Mouse (Mus musculus) kidney, postnatal 0 days (tissue): ENCODE data around the gene Ndufs4. TPM values are rescaled to one million over a fixed set of nuclear protein-coding genes. Genes with fewer than 3 reads are reported as not detected.

Experiments used
- ATAC-seq: fragments of 200-750 bp; cut with Nextera tagmentation; replicated peaks from 2 replicates; pipeline ENCODE4 v1.8.0; 2017; ENCODE audit warnings: low read depth, moderate number of reproducible peaks, moderate TSS enrichment, moderate library complexity; ENCODE audit not compliant: low FRiP score
- DNase-seq: peaks from one replicate; pipeline ENCODE4 v3.0.0-alpha.2; 2016; ENCODE audit warnings: low spot score
- H3K27ac ChIP-seq: fragments of 300-500 bp; sonication (generic); 2 replicates; pipeline ENCODE4 v1.5.1; 2014; ENCODE audit warnings: mild to moderate bottlenecking
- H3K27me3 ChIP-seq: fragments of 300-500 bp; sonication (generic); 2 replicates; pipeline ENCODE4 v1.6.1; 2014; ENCODE audit warnings: low read length, mixed read lengths; ENCODE audit not compliant: insufficient read depth
- H3K36me3 ChIP-seq: fragments of 300-500 bp; sonication (generic); 2 replicates; pipeline ENCODE4 v1.6.1; 2014; ENCODE audit warnings: low read length, mixed read lengths; ENCODE audit not compliant: insufficient read depth
- H3K4me1 ChIP-seq: fragments of 300-500 bp; sonication (generic); replicated peaks from 2 replicates; pipeline ENCODE4 v1.6.1; 2014; ENCODE audit warnings: antibody characterized with exemption, low read length, mixed read lengths; ENCODE audit not compliant: insufficient read depth
- H3K4me2 ChIP-seq: fragments of 300-500 bp; sonication (generic); 2 replicates; pipeline ENCODE4 v1.6.1; 2014; ENCODE audit warnings: mild to moderate bottlenecking, low read length, moderate library complexity, mixed read lengths
- H3K4me3 ChIP-seq: fragments of 300-500 bp; sonication (generic); replicated peaks from 2 replicates; pipeline ENCODE4 v1.5.1; 2014; ENCODE audit warnings: low read depth, low read length
- H3K9ac ChIP-seq: fragments of 300-500 bp; sonication (generic); 2 replicates; pipeline ENCODE4 v1.6.1; 2014; ENCODE audit warnings: low read depth, low read length
- H3K9me3 ChIP-seq: fragments of 300-500 bp; sonication (generic); replicated peaks from 2 replicates; pipeline ENCODE4 v1.6.1; 2016; ENCODE audit warnings: low read length, inconsistent platforms, mixed read lengths
- CTCF ChIP-seq: IDR thresholded peaks from 2 replicates; pipeline ENCODE4 v1.5.1; 2016; ENCODE audit warnings: antibody characterized with exemption, low read depth, mild to moderate bottlenecking, moderate library complexity
- WGBS: fragments of 180-500 bp; shearing (Covaris S2); extraction: QIAGEN DNeasy Blood & Tissue Kit; methylation state at CpG from one replicate; pipeline ENCODE4 v1.1.7; 2014; 5-methylcytosine and 5-hydroxymethylcytosine counted together
- polyA plus RNA-seq: library from polyadenylated mRNA; unstranded; fragments of >200 nt; fragmentation: Nextera tagmentation; extraction: Ambion mirVana; gene quantifications from 2 replicates; pipeline ENCODE4 v1.2.1, GENCODE M21; 2015

Ndufs4 gene
- polyA plus RNA-seq, 1 experiment from 2014 or later = 441 TPM

DNA sequence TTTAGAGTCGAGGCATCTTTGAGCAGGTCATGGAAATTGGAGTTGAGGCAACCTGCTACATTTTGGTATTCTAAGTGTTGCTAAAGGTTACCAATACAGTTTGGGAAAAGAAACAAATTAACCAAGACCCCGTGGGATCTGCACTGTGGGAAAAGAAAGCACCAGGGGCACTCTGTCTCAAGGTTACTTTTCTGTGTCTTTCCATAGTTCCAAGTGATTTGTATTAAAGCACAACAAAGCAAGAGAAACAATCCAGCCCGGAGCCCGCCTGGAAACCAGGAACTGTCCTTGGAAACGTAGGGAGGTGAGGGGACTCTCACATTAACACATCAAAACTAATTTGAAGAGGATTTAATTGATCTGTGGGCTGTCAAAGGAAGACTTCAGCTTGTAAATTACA is 18.8 kb upstream of the Ndufs4 start:
- no peak for ATAC-seq
- WGBS = 14% methylated on average over 5 of the region's 5 CpGs
- no peaks in the 10 kb centered on the region for H3K4me1 ChIP-seq
- H3K36me3 ChIP-seq = no peaks in the 10 kb centered on the region
- H3K4me2 ChIP-seq = no peak overlapping the region
- H3K27ac ChIP-seq = no peak overlapping the region
- H3K27me3 ChIP-seq = no peaks in the 10 kb centered on the region
- no peaks in the 10 kb centered on the region for H3K9me3 ChIP-seq
- no peak for TF ChIP-seq CTCF
- no peak for DNase-seq
- no peak overlapping the region for H3K4me3 ChIP-seq
- no peak overlapping the region for H3K9ac ChIP-seq

DNA sequence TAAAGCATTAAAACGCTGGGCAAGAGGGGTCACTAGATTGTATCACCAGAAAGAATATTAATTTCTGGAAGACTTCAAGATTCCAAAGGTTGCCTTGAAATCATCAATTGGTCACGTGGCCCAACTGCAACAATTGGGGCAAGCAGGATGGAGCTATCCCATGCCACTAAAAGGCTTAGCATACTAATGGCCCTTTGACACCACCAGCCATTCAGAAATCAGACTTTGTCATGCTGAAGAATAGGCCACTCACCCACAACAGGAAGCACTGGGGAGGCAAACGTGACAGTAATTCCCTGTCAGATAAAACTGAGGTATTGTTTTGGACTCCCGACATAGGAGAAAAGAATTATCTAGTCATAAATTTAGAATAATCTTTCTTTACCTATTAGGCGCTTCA is 18.4 kb upstream of the Ndufs4 start:
- Histone ChIP-seq H3K9me3 (no peaks in the 10 kb centered on the region), H3K4me3 (no peak overlapping the region), H3K4me2 (no peak overlapping the region), H3K4me1 (no peaks in the 10 kb centered on the region), H3K27me3 (no peaks in the 10 kb centered on the region), H3K27ac (no peak overlapping the region), H3K36me3 (no peaks in the 10 kb centered on the region), H3K9ac (no peak overlapping the region)
- no peak for ATAC-seq
- 29% methylated on average over 5 of the region's 5 CpGs for WGBS
- no peak for TF ChIP-seq CTCF
- DNase-seq = no peak

DNA sequence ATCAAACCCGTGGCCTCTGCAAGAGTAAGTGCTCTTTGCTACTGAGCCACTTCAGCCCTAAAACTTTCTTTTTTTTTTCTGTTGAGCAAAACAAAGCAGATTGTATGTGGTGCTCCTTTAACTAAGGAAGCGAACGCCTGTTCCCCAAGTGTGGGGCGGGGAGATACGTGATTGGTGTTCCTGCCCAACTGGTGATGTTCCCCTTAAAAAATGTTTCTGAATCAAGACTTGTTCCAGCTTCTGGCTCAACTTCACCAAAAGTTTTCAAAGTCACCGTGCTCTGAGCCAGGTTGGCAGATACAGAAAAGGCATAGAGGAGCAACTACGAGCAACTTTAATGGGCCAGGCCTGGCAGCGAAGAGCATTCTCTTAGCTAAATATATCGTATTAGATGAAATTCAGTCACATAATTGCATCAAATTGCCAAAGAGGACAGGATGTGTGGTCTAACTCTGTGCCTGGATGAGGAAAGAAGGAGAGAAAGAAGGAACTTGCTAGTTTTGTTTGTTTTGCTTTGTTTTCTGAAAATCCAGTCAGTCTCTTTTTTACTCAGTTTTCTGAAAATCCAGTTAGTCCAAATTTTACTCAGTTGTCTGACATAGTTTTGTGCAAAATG is 17.1 kb upstream of the Ndufs4 start:
- no peaks in the 10 kb centered on the region for H3K27me3 ChIP-seq
- no peak overlapping the region for H3K4me2 ChIP-seq
- no peak overlapping the region for H3K9ac ChIP-seq
- no peaks in the 10 kb centered on the region for H3K4me1 ChIP-seq
- DNase-seq (no peak), ATAC-seq (no peak)
- no peak for TF ChIP-seq CTCF
- no peak overlapping the region for H3K27ac ChIP-seq
- H3K4me3 ChIP-seq = no peak overlapping the region
- H3K9me3 ChIP-seq = no peaks in the 10 kb centered on the region
- 91% methylated on average over 9 of the region's 9 CpGs for WGBS
- H3K36me3 ChIP-seq = no peaks in the 10 kb centered on the region

DNA sequence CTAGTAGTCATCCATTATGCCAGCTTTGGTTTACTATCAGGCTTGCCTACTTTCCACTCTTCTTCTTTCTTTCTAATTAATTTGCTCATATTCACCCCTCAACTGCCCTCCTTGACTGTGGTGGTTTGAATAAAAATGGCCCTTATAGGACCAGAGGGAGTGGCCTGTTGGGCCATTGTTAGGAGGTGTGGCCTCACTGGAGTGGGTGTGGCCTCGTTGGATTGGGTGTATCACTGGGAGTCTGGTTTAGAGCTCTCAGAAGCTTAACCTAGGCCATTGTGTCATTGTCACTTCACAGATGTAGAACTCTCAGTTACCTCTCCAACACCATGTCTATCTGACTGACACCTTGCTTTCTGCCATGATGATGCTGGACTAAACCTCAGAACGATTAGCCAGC is 10.8 kb upstream of the Ndufs4 start:
- no peak for ATAC-seq
- no peak overlapping the region for H3K4me3 ChIP-seq
- no peak overlapping the region for H3K9ac ChIP-seq
- WGBS = 75% methylated on average over 2 of the region's 2 CpGs
- H3K27me3 ChIP-seq = no peaks in the 10 kb centered on the region
- no peak for DNase-seq
- H3K27ac ChIP-seq = no peak overlapping the region
- H3K4me1 ChIP-seq = no peaks in the 10 kb centered on the region
- H3K4me2 ChIP-seq = no peak overlapping the region
- H3K9me3 ChIP-seq = no peaks in the 10 kb centered on the region
- no peak for TF ChIP-seq CTCF
- no peaks in the 10 kb centered on the region for H3K36me3 ChIP-seq

DNA sequence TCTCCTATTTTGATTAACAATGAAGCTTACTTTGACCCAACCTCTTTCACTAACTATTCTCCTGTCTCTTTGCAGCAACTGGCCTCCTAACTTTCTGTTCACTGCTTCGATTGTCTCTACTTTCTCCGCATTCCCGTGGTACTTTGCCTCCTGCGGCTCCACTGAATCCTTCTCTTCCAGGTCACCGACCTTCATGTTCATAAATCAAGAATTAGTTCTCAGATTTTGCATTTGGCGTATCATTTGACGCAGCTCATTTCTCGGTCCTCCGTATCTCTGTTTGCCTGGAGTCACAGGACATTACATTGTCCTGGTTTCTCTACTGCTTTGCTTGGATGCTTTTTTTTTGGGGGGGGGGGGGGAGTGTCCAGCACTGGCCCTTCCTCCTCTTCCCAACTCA is 9.2 kb upstream of the Ndufs4 start:
- ATAC-seq = no peak

DNA sequence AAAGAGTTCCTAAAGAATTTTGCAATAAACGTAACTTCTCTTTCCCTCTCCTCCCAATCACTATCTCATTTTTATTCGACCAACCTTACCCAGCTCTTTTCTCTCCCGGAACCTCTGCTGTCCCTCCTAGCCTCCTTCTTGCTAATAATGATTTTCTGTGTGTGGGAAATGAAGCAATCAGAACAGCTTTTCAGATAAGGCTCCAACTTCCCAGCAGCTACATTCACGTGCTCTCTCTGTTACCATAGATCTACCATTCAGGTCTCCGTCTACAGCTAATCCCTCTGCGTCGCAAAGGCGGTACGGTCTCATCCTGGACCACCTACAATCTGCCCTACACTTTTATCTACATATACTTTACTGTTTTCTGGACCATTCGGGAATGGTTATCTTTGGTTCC is 8.8 kb upstream of the Ndufs4 start:
- no peak overlapping the region for H3K4me2 ChIP-seq
- TF ChIP-seq CTCF = no peak
- H3K4me1 ChIP-seq = no peaks in the 10 kb centered on the region
- H3K27ac ChIP-seq = no peak overlapping the region
- H3K36me3 ChIP-seq = no peaks in the 10 kb centered on the region
- H3K9ac ChIP-seq = no peak overlapping the region
- no peaks in the 10 kb centered on the region for H3K9me3 ChIP-seq
- DNase-seq = no peak
- H3K4me3 ChIP-seq = no peak overlapping the region
- no peaks in the 10 kb centered on the region for H3K27me3 ChIP-seq
- no peak for ATAC-seq
- WGBS = 85% methylated on average over 10 of the region's 10 CpGs

More for the DNA sequence above, 9.2 kb upstream of the Ndufs4 start:
- Histone ChIP-seq H3K9me3 (no peaks in the 10 kb centered on the region), H3K4me3 (no peak overlapping the region), H3K36me3 (no peaks in the 10 kb centered on the region), H3K4me1 (no peaks in the 10 kb centered on the region), H3K4me2 (no peak overlapping the region), H3K27me3 (no peaks in the 10 kb centered on the region), H3K9ac (no peak overlapping the region), H3K27ac (no peak overlapping the region)
- no peak for TF ChIP-seq CTCF
- no peak for DNase-seq
- 73% methylated on average over 9 of the region's 9 CpGs for whole genome bisulfite sequencing

DNA sequence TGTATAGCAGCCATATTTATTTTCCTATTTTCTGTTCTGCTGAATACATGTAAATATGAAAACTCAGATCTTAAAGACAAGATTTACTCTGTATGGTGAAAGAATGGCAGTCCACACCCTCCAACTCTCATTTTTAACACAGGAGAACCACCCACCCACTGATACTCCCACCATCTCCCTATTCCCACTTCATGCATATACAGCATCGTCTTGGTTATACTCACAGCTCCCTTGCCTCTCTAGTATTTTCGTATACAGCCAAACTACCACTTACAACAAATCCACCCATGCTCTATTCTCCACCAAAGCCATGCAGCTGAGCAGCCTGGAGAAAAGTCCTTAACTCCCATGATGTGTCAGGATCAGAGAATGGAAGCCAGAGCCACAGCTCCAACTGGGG is 6.7 kb upstream of the Ndufs4 start:
- Histone ChIP-seq H3K9me3 (no peaks in the 10 kb centered on the region), H3K4me3 (no peak overlapping the region), H3K36me3 (no peaks in the 10 kb centered on the region), H3K4me1 (no peaks in the 10 kb centered on the region), H3K9ac (no peak overlapping the region), H3K27me3 (no peaks in the 10 kb centered on the region), H3K4me2 (no peak overlapping the region), H3K27ac (no peak overlapping the region)
- no peak for TF ChIP-seq CTCF
- WGBS = 93% methylated on average over 2 of the region's 2 CpGs
- ATAC-seq (no peak), DNase-seq (no peak)
